Mouse (Mus musculus) G1E (cell line): ENCODE data around the gene Pomt2. TPM values are rescaled to one million over a fixed set of nuclear protein-coding genes. Genes with fewer than 3 reads are reported as not detected.

Experiments used
- ATAC-seq: 2 replicates; pipeline ENCODE4 v1.8.0; 2016; ENCODE audit warnings: mild to moderate bottlenecking; ENCODE audit not compliant: insufficient number of reproducible peaks, poor library complexity, low FRiP score, severe bottlenecking; ENCODE audit errors: extremely low read depth
- DNase-seq: peaks from one replicate; pipeline ENCODE4 v3.0.0; 2012; ENCODE audit warnings: low spot score
- H3K27me3 ChIP-seq: 2 replicates; pipeline ENCODE4 v1.6.1; 2012; ENCODE audit warnings: mild to moderate bottlenecking, low read length, inconsistent platforms; ENCODE audit not compliant: insufficient read depth
- H3K36me3 ChIP-seq: replicated peaks from 2 replicates; pipeline ENCODE3; 2012; ENCODE audit warnings: mild to moderate bottlenecking, inconsistent platforms
- H3K4me1 ChIP-seq: 2 replicates; pipeline ENCODE4 v1.6.1; 2012; ENCODE audit warnings: low read depth, low read length, inconsistent platforms, mixed read lengths; ENCODE audit not compliant: insufficient read depth
- H3K4me3 ChIP-seq: 2 replicates; pipeline ENCODE4 v1.5.1; 2012; ENCODE audit warnings: low read depth, mild to moderate bottlenecking, inconsistent platforms, low read length, moderate library complexity, mixed read lengths
- H3K9me3 ChIP-seq: replicated peaks from 2 replicates; pipeline ENCODE4 v1.6.1; 2012; ENCODE audit warnings: inconsistent platforms
- CTCF ChIP-seq: IDR thresholded peaks from 2 replicates; pipeline ENCODE4 v1.5.1; 2012; ENCODE audit warnings: low read depth, low read length, inconsistent platforms, mixed read lengths
- GATA1 ChIP-seq: IDR thresholded peaks from 2 replicates; pipeline ENCODE4 v1.6.1; 2012; ENCODE audit warnings: borderline replicate concordance, low read length, inconsistent platforms, mixed read lengths
- GATA2 ChIP-seq: IDR thresholded peaks from 2 replicates; pipeline ENCODE4 v1.6.1; 2012; ENCODE audit warnings: low read depth, low read length, inconsistent platforms, borderline replicate concordance
- POLR2AphosphoS5 ChIP-seq: IDR thresholded peaks from 2 replicates; pipeline ENCODE4 v1.6.1; 2012; ENCODE audit warnings: low read depth, low read length, inconsistent platforms; ENCODE audit not compliant: insufficient replicate concordance
- TAL1 ChIP-seq: conservative IDR thresholded peaks from 2 replicates; pipeline ENCODE4 v1.6.1; 2012; ENCODE audit warnings: low read depth, low read length, inconsistent platforms, mixed read lengths
- polyA plus RNA-seq: library from polyadenylated mRNA; stranded (reverse); fragments of >175 nt; gene quantifications from 2 replicates; pipeline ENCODE4 v1.2.3, GENCODE M21; 2012
- total RNA-seq, 2 experiments: library from RNA; stranded (forward) in 1 of 2; stranded (reverse) in 1 of 2; fragments of 200-1000 nt in 1 of 2; fragments of >200 nt in 1 of 2; fragmentation: Nextera tagmentation in 1 of 2; gene quantifications; 2 replicates each; pipeline ENCODE4 v1.2.3; 2014 to 2017

Gene Pomt2
- total RNA-seq (2014; fragmentation: Nextera tagmentation) (12.7 and 14.0 TPM in 2 replicates), total RNA-seq (2017) (10.6 and 11.9 TPM in 2 replicates), polyA plus RNA-seq (5.0 and 5.3 TPM in 2 replicates)

GRCm38 (mm10) chr12:87147395-87148089 lies at the start of gene Pomt2:
Gene Pomt2 (minus strand): TSS chr12:87147968.
- TF ChIP-seq POLR2AphosphoS5 (no peak), CTCF (no peak), TAL1 (no peak), GATA1 (no peak), GATA2 (no peak)
- peaks cover 12% of the 10 kb centered on the region for H3K36me3 ChIP-seq
- peaks cover 18% of the 10 kb centered on the region for H3K9me3 ChIP-seq
- no peaks in the 10 kb centered on the region for H3K27me3 ChIP-seq
- H3K4me1 ChIP-seq = peaks cover 27% of the 10 kb centered on the region
- peak; percentile 96 for DNase-seq
- H3K4me3 ChIP-seq = peak within 1 kb of the TSS; percentile 93
- peak; percentile 95 for ATAC-seq

- H3K36me3 ChIP-seq = peaks cover 3% of the 10 kb centered on the region
- no peaks in the 10 kb centered on the region for H3K27me3 ChIP-seq
- no peak for TF ChIP-seq POLR2AphosphoS5
- no peak for TF ChIP-seq TAL1
- no peak for TF ChIP-seq CTCF
- TF ChIP-seq GATA1 = no peak
- TF ChIP-seq GATA2 = no peak
- ATAC-seq = no peak
- DNase-seq = no peak
- no peaks in the 10 kb centered on the region for H3K9me3 ChIP-seq
- H3K4me3 ChIP-seq = no peak overlapping the region
- H3K4me1 ChIP-seq = peaks cover 33% of the 10 kb centered on the region
Measured at GRCm38 (mm10) chr12:87196310-87196709, 48.5 kb upstream of the Pomt2 start.

GRCm38 (mm10) chr12:87195069-87195468 lies 47.3 kb upstream of the Pomt2 start:
- ATAC-seq = no peak
- peaks cover 3% of the 10 kb centered on the region for H3K36me3 ChIP-seq
- no peak for TF ChIP-seq GATA1
- TF ChIP-seq POLR2AphosphoS5 = no peak
- no peak for TF ChIP-seq TAL1
- TF ChIP-seq CTCF = no peak
- no peak for TF ChIP-seq GATA2
- no peak overlapping the region for H3K4me3 ChIP-seq
- H3K9me3 ChIP-seq = no peaks in the 10 kb centered on the region
- H3K27me3 ChIP-seq = no peaks in the 10 kb centered on the region
- peaks cover 37% of the 10 kb centered on the region for H3K4me1 ChIP-seq
- DNase-seq = no peak

- ATAC-seq (0 out of 2 replicates have a peak, but pooled peaks have one; percentile 10), DNase-seq (no peak)
- no peak for TF ChIP-seq CTCF
- TF ChIP-seq POLR2AphosphoS5 = no peak
- no peak for TF ChIP-seq GATA1
- TF ChIP-seq TAL1 = no peak
- TF ChIP-seq GATA2 = no peak
Measured at GRCm38 (mm10) chr12:87193008-87193407, 45.2 kb upstream of the Pomt2 start.

GRCm38 (mm10) chr12:87177631-87178030 lies 29.9 kb upstream of the Pomt2 start:
- TF ChIP-seq POLR2AphosphoS5 (no peak), TAL1 (no peak), GATA1 (no peak), CTCF (no peak), GATA2 (no peak)
- Histone ChIP-seq H3K9me3 (no peaks in the 10 kb centered on the region), H3K4me1 (no peaks in the 10 kb centered on the region), H3K36me3 (peaks cover 59% of the 10 kb centered on the region), H3K27me3 (no peaks in the 10 kb centered on the region; the same call in 1 of the 2 replicates), H3K4me3 (no peak overlapping the region)
- ATAC-seq = no peak
- no peak for DNase-seq

More at GRCm38 (mm10) chr12:87193008-87193407, 45.2 kb upstream of the Pomt2 start:
- no peak overlapping the region for H3K4me3 ChIP-seq
- H3K36me3 ChIP-seq = peaks cover 9% of the 10 kb centered on the region
- no peaks in the 10 kb centered on the region for H3K9me3 ChIP-seq
- no peaks in the 10 kb centered on the region; the same call in 1 of the 2 replicates for H3K27me3 ChIP-seq
- H3K4me1 ChIP-seq = peaks cover 21% of the 10 kb centered on the region

GRCm38 (mm10) chr12:87175194-87175946 lies 27.6 kb upstream of the Pomt2 start:
- H3K36me3 ChIP-seq = peaks cover 75% of the 10 kb centered on the region
- no peak overlapping the region for H3K4me3 ChIP-seq
- ATAC-seq (no peak), DNase-seq (no peak)
- no peaks in the 10 kb centered on the region for H3K9me3 ChIP-seq
- TF ChIP-seq POLR2AphosphoS5 (no peak), GATA1 (no peak), GATA2 (no peak), CTCF (no peak), TAL1 (no peak)
- no peaks in the 10 kb centered on the region; the same call in 1 of the 2 replicates for H3K27me3 ChIP-seq
- H3K4me1 ChIP-seq = no peaks in the 10 kb centered on the region
